Mouse (Mus musculus) macrophage (primary cell): ENCODE data around the gene Ola1. TPM values are rescaled to one million over a fixed set of nuclear protein-coding genes. Genes with fewer than 3 reads are reported as not detected.
A peak's percentile ranks its signal among the peaks of the same experiment; 100 is the strongest.

ENCODE experiments used
- H3K27ac ChIP-seq: fragments of 350-480 bp; formaldehyde crosslinking; 2 replicates; pipeline ENCODE4 v1.9.0; 2021
- H3K36me3 ChIP-seq: fragments of 350-480 bp; formaldehyde crosslinking; 2 replicates; pipeline ENCODE4 v1.9.0; 2021; ENCODE audit errors: inconsistent target
- H3K4me3 ChIP-seq: fragments of 350-480 bp; formaldehyde crosslinking; 2 replicates; pipeline ENCODE4 v1.9.0; 2021; ENCODE audit errors: inconsistent target
- H3K79me2 ChIP-seq: fragments of 350-480 bp; formaldehyde crosslinking; 2 replicates; pipeline ENCODE4 v1.9.0; 2021; ENCODE audit errors: inconsistent target
- WGBS: methylation state at CpG from one replicate; pipeline ENCODE4 v1.1.7; 2026; ENCODE audit warnings: inconsistent platforms; ENCODE audit not compliant: missing documents; 5-methylcytosine and 5-hydroxymethylcytosine counted together
- polyA plus RNA-seq: library from polyadenylated mRNA; stranded (reverse); fragments of 250-400 nt; gene quantifications from 3 replicates; pipeline ENCODE4 v1.2.4, GENCODE M21; 2018; ENCODE audit warnings: inconsistent platforms
- total RNA-seq, 78 experiments: library from RNA; depleted of rRNA; stranded (reverse); fragments of 250-400 nt; gene quantifications; 1 replicate in 9 of 78; 2 replicates in 24 of 78; 3 replicates in 43 of 78; 4 replicates in 2 of 78; pipeline ENCODE4 v1.2.4; 2018; ENCODE audit warnings: inconsistent platforms in 56 of 78

Ola1 gene
- total RNA-seq (2018; cell fraction: chromatin; rRNA removed), result 10 to 100 TPM in 24 of 26 experiments, 1 to 10 TPM in 2; 5.9 to 48.8 (median 33.0) TPM
- 10 to 100 TPM; 36.7 to 55.5 (median 46.5) TPM for total RNA-seq (2018; cell fraction: cytosol; rRNA removed)
- total RNA-seq (2018; cell fraction: nucleus; rRNA removed), result 10 to 100 TPM; 10.1 to 58.6 (median 25.1) TPM
- polyA plus RNA-seq, result 42.7 to 133 TPM (median 89.6 TPM) in 3 replicates

GRCm38 (mm10) chr2:73218913-73219312 lies at the start of gene Ola1:
Gene Ola1, minus strand, starts transcription at chr2:73218924.
- no peaks in the 10 kb centered on the region for H3K36me3 ChIP-seq
- no peaks in the 10 kb centered on the region for H3K79me2 ChIP-seq
- 89% methylated on average over 5 of the region's 5 CpGs for WGBS
- H3K27ac ChIP-seq, result no peak within 1 kb of the TSS
- H3K4me3 ChIP-seq, result no peak within 1 kb of the TSS

GRCm38 (mm10) chr2:73268281-73268680 lies 49.6 kb upstream of the Ola1 start:
- WGBS, result 6% methylated on average over 11 of the region's 12 CpGs
- Histone ChIP-seq H3K4me3 (no peak overlapping the region), H3K79me2 (no peaks in the 10 kb centered on the region), H3K27ac (no peak overlapping the region), H3K36me3 (no peaks in the 10 kb centered on the region)

DNA sequence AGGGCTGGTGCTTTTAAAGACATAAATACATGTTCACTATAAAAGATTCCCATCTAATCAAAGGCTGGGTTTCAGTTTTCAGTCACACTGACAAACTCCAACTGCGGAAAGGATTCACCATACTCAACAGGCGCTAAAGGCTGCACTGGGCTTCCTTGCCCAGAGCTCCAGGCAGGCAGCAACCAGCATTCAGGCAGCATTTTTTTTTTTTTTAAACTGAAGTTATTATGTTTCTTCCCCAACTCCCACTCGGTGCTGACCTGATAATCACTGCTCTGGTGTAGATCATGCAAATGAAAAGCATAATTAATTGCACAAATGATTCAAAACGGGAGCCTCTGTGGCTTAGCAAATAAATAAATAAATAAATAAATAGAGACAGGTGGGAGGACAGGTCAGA lies 49.1 kb upstream of the Ola1 start:
- H3K4me3 ChIP-seq, result no peak overlapping the region
- H3K36me3 ChIP-seq, result no peaks in the 10 kb centered on the region
- H3K79me2 ChIP-seq, result no peaks in the 10 kb centered on the region
- WGBS, result 11% methylated on average over 4 of the region's 4 CpGs
- H3K27ac ChIP-seq, result no peak overlapping the region

DNA sequence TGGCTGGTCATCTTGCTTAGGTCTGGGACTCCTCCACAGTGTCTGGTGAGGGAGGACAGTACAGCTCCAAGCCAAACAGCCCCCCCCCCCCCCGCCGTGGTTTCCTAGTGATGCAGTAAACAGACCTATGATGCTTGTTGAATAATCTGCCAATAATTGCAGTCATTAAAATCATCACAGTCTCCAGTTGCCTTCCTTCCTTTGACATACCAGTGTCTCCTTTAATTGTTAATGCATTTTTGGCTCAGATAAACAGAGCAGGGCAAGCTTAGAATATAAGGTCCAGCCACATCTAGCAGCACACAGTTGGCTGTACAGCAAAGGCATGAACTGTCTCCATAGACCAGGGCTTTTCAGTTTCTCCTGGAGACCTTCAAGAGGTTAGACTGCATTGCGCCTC lies 48.5 kb upstream of the Ola1 start:
- WGBS, result 22% methylated on average over 3 of the region's 3 CpGs
- Histone ChIP-seq H3K4me3 (no peak overlapping the region), H3K36me3 (no peaks in the 10 kb centered on the region), H3K79me2 (no peaks in the 10 kb centered on the region), H3K27ac (no peak overlapping the region)

DNA sequence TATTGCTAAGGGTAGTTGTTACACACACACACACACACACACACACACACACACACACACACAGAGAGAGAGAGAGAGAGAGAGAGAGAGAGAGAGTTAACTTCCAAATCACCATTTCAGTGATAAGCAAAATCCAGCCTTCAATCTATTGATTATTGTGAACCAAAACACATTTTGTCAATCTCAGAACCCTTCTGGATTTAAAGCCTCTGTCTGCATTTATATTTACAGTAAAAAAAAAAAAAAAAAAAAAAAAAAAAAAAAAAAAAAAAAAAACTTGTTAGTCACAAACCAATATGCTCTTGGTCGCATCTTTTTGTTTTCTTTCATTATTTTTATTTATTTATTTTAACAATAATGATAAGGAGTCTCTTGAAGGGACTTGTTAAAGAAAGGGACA lies 47.9 kb upstream of the Ola1 start:
- Histone ChIP-seq H3K79me2 (no peaks in the 10 kb centered on the region), H3K27ac (no peak overlapping the region), H3K36me3 (no peaks in the 10 kb centered on the region), H3K4me3 (no peak overlapping the region)
- 43% methylated on average over 1 of the region's 1 CpGs for WGBS

GRCm38 (mm10) chr2:73266011-73266410 lies 47.3 kb upstream of the Ola1 start:
- no peaks in the 10 kb centered on the region for H3K36me3 ChIP-seq
- H3K79me2 ChIP-seq, result no peaks in the 10 kb centered on the region
- H3K27ac ChIP-seq, result no peak overlapping the region
- H3K4me3 ChIP-seq, result no peak overlapping the region
- 13% methylated on average over 5 of the region's 5 CpGs for WGBS

GRCm38 (mm10) chr2:73264611-73265195 lies 46.0 kb upstream of the Ola1 start:
- H3K79me2 ChIP-seq, result no peaks in the 10 kb centered on the region
- H3K27ac ChIP-seq, result no peak overlapping the region
- WGBS, result 7% methylated on average over 10 of the region's 11 CpGs
- H3K36me3 ChIP-seq, result no peaks in the 10 kb centered on the region
- no peak overlapping the region for H3K4me3 ChIP-seq

DNA sequence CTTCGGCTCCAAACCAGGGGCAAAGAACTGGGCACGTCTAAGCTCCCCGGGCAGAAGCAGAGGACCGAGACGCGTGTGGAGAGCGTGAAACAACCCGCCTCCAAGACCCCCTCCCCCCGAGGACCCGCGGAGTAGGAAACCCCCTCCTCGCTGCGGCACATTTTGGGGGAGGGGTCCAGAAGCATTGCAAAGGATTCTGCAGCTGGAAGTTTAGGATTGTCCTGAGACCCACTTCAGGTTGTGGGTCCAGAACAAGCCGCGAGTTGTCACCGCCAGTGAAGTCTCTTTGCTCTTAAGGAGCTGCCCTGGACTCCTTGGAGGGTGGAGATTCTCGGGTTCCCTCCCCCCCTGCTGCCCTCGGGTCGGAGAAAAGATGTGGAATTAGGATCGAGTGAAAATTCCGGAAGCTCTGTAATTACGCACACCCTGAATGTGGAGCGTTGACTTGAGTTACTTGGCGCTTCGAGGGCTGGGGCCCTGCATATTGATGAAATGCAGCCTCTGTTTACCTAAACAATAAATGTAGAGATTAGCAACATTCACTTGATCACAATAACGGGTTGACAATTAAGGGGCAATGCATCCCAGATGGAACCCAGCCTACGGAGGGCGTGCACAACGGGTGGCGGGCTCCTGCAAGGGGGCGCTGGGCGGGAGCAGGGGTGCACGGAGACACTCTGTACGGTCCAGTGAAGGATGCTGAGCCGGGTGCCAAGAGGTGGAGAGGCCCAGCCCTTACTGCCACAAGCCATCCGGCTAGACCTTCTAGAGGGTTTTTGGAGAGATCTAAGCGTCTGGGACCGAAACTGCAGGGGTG lies 45.3 kb upstream of the Ola1 start:
- Histone ChIP-seq H3K27ac (no peak overlapping the region), H3K36me3 (no peaks in the 10 kb centered on the region), H3K79me2 (no peaks in the 10 kb centered on the region), H3K4me3 (no peak overlapping the region)
- 6% methylated on average over 38 of the region's 38 CpGs for WGBS

GRCm38 (mm10) chr2:73263172-73263765 lies 44.5 kb upstream of the Ola1 start:
- Histone ChIP-seq H3K4me3 (no peak overlapping the region), H3K79me2 (no peaks in the 10 kb centered on the region), H3K27ac (no peak overlapping the region), H3K36me3 (no peaks in the 10 kb centered on the region)
- WGBS, result 24% methylated on average over 15 of the region's 16 CpGs

GRCm38 (mm10) chr2:73248701-73249100 lies 30.0 kb upstream of the Ola1 start:
- Histone ChIP-seq H3K36me3 (no peaks in the 10 kb centered on the region), H3K27ac (no peak overlapping the region), H3K79me2 (no peaks in the 10 kb centered on the region), H3K4me3 (no peak overlapping the region)
- 96% methylated on average over 4 of the region's 4 CpGs for WGBS

DNA sequence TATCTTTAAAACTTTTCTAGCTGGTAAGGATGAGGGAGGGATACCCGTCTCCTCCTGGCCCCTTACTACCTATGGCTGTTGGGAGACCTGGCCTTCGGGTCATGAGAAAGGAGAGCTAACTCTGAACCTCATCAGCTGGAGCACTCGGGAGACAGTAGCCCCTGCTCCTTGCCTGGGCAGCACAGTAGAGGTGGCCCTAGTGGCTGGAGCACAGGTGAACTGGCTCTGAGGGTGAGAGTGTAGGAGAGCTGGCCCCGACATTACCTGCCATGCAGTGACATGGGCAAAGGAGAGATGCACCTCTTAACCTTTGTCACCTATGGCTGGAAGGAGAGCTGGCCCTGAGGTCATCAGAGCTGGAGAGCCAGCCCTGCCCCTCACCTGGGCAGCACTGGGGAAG lies 22.6 kb upstream of the Ola1 start:
- 87% methylated on average over 4 of the region's 4 CpGs for WGBS
- no peak overlapping the region for H3K27ac ChIP-seq
- H3K36me3 ChIP-seq, result no peaks in the 10 kb centered on the region
- no peaks in the 10 kb centered on the region for H3K79me2 ChIP-seq
- H3K4me3 ChIP-seq, result no peak overlapping the region

DNA sequence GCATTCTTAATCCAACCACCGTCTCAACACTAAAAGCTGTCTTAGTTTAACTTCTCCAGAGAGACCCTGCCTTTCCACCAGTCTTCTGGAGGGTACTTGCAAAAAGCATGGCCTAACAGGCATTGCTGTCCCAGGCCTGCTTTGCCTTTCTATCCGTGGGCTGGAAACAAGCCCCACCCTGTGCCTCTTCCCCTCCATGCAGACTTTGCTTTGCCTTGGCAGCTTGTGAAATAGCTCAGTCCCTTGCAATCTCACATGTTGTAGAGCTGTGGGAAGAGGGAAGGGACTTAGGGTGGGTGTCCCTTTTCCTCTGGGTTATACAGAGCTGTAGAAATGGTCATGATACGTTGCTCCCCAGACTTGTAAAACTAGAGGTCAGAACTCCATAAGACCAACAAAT lies 12.4 kb upstream of the Ola1 start:
- Histone ChIP-seq H3K27ac (no peak overlapping the region), H3K4me3 (no peak overlapping the region), H3K79me2 (no peaks in the 10 kb centered on the region), H3K36me3 (no peaks in the 10 kb centered on the region)
- WGBS, result 77% methylated on average over 3 of the region's 3 CpGs

DNA sequence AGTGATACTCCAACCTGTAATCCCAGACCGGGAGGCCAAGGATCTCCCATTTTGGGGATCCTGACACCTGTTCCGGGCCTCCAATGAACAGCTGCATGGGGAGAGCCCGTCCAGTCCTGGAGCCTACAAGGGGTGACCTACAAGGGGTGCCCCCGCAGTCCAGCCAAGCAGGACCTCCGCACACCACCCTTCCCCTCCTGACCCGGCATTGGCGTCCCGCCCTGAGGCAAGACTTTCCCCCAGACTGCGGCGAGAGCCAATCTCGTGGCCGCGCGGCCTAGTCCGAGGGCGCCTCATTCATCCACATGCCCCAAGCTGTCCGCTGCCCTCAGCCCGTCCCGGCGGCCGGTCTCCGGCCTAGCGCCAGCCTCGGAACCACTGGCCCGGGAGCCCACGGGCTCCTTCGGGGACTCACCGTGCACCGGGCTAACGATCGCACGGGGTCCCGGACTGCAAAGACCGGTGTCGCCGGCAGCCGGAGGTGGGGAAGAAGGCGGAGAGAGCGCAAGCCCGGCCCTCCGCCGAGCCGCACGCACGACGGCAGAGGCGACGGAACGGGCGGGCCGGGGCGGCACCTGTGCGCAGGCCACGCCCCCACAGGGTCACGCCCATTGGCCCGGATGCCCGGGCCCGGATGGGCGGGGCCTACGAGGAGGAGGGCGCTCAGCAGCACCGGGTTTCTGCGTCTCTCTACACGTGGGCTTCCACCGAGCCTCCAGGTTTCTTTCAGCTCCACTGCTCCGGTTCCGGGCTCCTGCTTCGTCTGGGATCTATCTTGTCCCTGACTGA lies 4.7 kb downstream of the Ola1 start:
- H3K4me3 ChIP-seq, result peak overlapping the region; percentile 84
- H3K79me2 ChIP-seq, result peaks cover 48% of the 10 kb centered on the region
- 0 out of 2 replicates have a peak, but pooled peaks cover 5% of the 10 kb centered on the region for H3K36me3 ChIP-seq
- WGBS, result 1% methylated on average over 58 of the region's 68 CpGs
- peak overlapping the region; percentile 27 for H3K27ac ChIP-seq

DNA sequence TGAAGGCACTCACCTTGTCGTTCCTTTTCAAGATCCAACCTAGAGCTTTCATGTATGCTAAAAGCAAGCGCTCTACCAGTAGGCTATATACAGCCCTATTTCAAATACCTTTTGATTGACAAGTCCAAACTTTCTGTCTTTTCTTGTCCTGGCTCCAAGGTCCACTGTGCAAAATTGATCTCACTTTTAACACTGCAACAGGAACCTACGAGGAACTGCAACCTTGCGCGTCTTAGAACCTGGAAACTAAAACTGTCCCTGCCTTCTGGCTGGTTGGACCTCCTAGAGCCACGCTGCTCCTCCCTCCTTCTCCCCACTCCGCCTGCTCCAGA lies 5.2 kb downstream of the Ola1 start:
- Histone ChIP-seq H3K36me3 (0 out of 2 replicates have a peak, but pooled peaks cover 5% of the 10 kb centered on the region), H3K4me3 (peak overlapping the region; percentile 84), H3K79me2 (peaks cover 54% of the 10 kb centered on the region), H3K27ac (peak overlapping the region; percentile 27)
- 21% methylated on average over 7 of the region's 7 CpGs for WGBS
